Mouse (Mus musculus) cortical plate, adult 2 months (tissue): ENCODE results near the gene Cd300lg. TPM values are rescaled to one million over a fixed set of nuclear protein-coding genes. Genes with fewer than 3 reads are reported as not detected.

ENCODE experiments used
- H3K27ac ChIP-seq: fragments of 200-500 bp; 2 replicates; pipeline ENCODE4 v1.5.1; 2012; ENCODE audit warnings: low read length, control low read depth, inconsistent platforms; ENCODE audit not compliant: insufficient read depth
- H3K4me1 ChIP-seq: fragments of 200-500 bp; 2 replicates; pipeline ENCODE4 v1.6.1; 2011; ENCODE audit warnings: low read length; ENCODE audit not compliant: control insufficient read depth, insufficient read depth
- H3K4me3 ChIP-seq: fragments of 200-500 bp; 2 replicates; pipeline ENCODE4 v1.5.1; 2011; ENCODE audit warnings: mild to moderate bottlenecking, low read length, control low read depth; ENCODE audit not compliant: insufficient read depth
- CTCF ChIP-seq: fragments of 200-500 bp; IDR thresholded peaks from 2 replicates; pipeline ENCODE4 v1.5.1; 2011; ENCODE audit warnings: mild to moderate bottlenecking, control low read depth, low read length; ENCODE audit not compliant: insufficient read depth; ENCODE audit errors: extremely low read depth
- POLR2A ChIP-seq: fragments of 200-500 bp; IDR thresholded peaks from 2 replicates; pipeline ENCODE4 v1.6.1; 2011; ENCODE audit warnings: mild to moderate bottlenecking, low read length, control low read depth; ENCODE audit not compliant: insufficient read depth; ENCODE audit errors: extremely low read depth
- polyA plus RNA-seq: library from polyadenylated mRNA; depleted of rRNA; stranded (reverse); fragments of >200 nt; gene quantifications from 2 replicates; pipeline ENCODE4 v1.2.3, GENCODE M21; 2012

Gene Cd300lg
- polyA plus RNA-seq, 1 experiment, result 0.15 TPM

- peak; percentile 95 for TF ChIP-seq CTCF
- TF ChIP-seq POLR2A, result no peak
- no peak overlapping the region for H3K27ac ChIP-seq
- H3K4me1 ChIP-seq, result no peaks in the 10 kb centered on the region
- peak overlapping the region; percentile 7; the same call in 1 of the 2 replicates for H3K4me3 ChIP-seq
Observed at GRCm38 (mm10) chr11:102061236-102061940, 20.1 kb downstream of the Cd300lg start.

- TF ChIP-seq POLR2A (no peak), CTCF (no peak)
- no peak overlapping the region for H3K27ac ChIP-seq
Observed at GRCm38 (mm10) chr11:102061941-102062473, 20.7 kb downstream of the Cd300lg start.

GRCm38 (mm10) chr11:102063076-102063475 is 21.8 kb downstream of the Cd300lg start:
- Histone ChIP-seq H3K4me3 (no peak overlapping the region), H3K27ac (no peak overlapping the region), H3K4me1 (no peaks in the 10 kb centered on the region)
- TF ChIP-seq POLR2A, result no peak
- no peak for TF ChIP-seq CTCF

More at GRCm38 (mm10) chr11:102061941-102062473, 20.7 kb downstream of the Cd300lg start:
- H3K4me3 ChIP-seq, result no peak overlapping the region
- no peaks in the 10 kb centered on the region for H3K4me1 ChIP-seq

- H3K4me3 ChIP-seq, result no peak overlapping the region
- H3K4me1 ChIP-seq, result peaks cover 2% of the 10 kb centered on the region; the same call in 1 of the 2 replicates
- TF ChIP-seq POLR2A (no peak), CTCF (peak; percentile 51)
- no peak overlapping the region for H3K27ac ChIP-seq
Observed at GRCm38 (mm10) chr11:102068969-102069368, 27.7 kb downstream of the Cd300lg start.

GRCm38 (mm10) chr11:102069633-102070032 is 28.3 kb downstream of the Cd300lg start:
- no peak for TF ChIP-seq POLR2A
- no peak for TF ChIP-seq CTCF

GRCm38 (mm10) chr11:102070426-102070825 is 29.1 kb downstream of the Cd300lg start:
- Histone ChIP-seq H3K27ac (no peak overlapping the region), H3K4me1 (peaks cover 2% of the 10 kb centered on the region; the same call in 1 of the 2 replicates), H3K4me3 (no peak overlapping the region)
- TF ChIP-seq CTCF, result no peak
- no peak for TF ChIP-seq POLR2A

More at GRCm38 (mm10) chr11:102069633-102070032, 28.3 kb downstream of the Cd300lg start:
- Histone ChIP-seq H3K4me3 (no peak overlapping the region), H3K27ac (no peak overlapping the region), H3K4me1 (peaks cover 2% of the 10 kb centered on the region; the same call in 1 of the 2 replicates)

- Histone ChIP-seq H3K27ac (no peak overlapping the region), H3K4me1 (peaks cover 2% of the 10 kb centered on the region; the same call in 1 of the 2 replicates), H3K4me3 (no peak overlapping the region)
- no peak for TF ChIP-seq POLR2A
- TF ChIP-seq CTCF, result no peak
Observed at GRCm38 (mm10) chr11:102072729-102073128, 31.4 kb downstream of the Cd300lg start.

GRCm38 (mm10) chr11:102073722-102074121 is 32.4 kb downstream of the Cd300lg start:
- no peak overlapping the region for H3K4me3 ChIP-seq
- no peak for TF ChIP-seq POLR2A
- TF ChIP-seq CTCF, result no peak
- peaks cover 2% of the 10 kb centered on the region; the same call in 1 of the 2 replicates for H3K4me1 ChIP-seq
- H3K27ac ChIP-seq, result no peak overlapping the region

GRCm38 (mm10) chr11:102082322-102082721 is 41.0 kb downstream of the Cd300lg start:
- no peak for TF ChIP-seq CTCF
- peak overlapping the region; percentile 15 for H3K4me3 ChIP-seq
- peaks cover 6% of the 10 kb centered on the region for H3K4me1 ChIP-seq
- no peak overlapping the region for H3K27ac ChIP-seq

GRCm38 (mm10) chr11:102083193-102083592 is 41.9 kb downstream of the Cd300lg start:
- peaks cover 6% of the 10 kb centered on the region for H3K4me1 ChIP-seq
- TF ChIP-seq POLR2A (no peak), CTCF (no peak)
- no peak overlapping the region for H3K4me3 ChIP-seq
- no peak overlapping the region for H3K27ac ChIP-seq
